Mouse (Mus musculus): ENCODE measurements at regions not wholly inside any gene's neighbourhood (a gene's known extent, or its start where the extent isn't known, plus 50 kb on each side); places are given as distances from the start of the nearest gene placed in this dataset.

DNA sequence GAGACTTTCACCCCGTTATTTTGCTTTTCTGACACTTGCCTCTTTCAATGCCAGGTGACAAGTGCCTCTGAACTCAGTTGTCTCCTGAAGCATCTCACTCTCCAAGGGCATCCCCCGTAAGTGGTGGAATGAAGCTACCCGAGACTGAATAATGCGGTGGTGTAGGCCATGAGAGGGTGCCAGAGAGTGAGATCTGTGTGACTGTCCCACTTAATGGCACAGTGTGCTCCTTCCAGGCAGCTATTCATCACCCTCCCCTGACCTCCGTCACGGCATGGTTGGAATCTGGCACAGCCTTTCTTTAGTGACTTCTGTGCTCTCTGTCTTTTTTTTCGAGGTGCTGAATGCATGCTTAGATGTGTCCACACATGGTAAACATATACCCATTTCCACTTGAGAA lies 102.3 kb upstream of the Hnrnpa3 start:
- Histone ChIP-seq H3K27ac (ENCODE audit: low read depth, low read length) (no peak overlapping the region), H3K27me3 (replicated peaks; ENCODE audit: control insufficient read depth, insufficient read depth, low read length) (no peaks in the 10 kb centered on the region), H3K4me1 (replicated peaks; ENCODE audit: control insufficient read depth, insufficient read depth, low read length) (no peaks in the 10 kb centered on the region), H3K36me3 (ENCODE audit: control insufficient read depth, insufficient read depth, low read length) (no peaks in the 10 kb centered on the region), H3K9me3 (ENCODE audit: control insufficient read depth, low read length) (no peaks in the 10 kb centered on the region), H3K4me3 (ENCODE audit: low read depth, low read length) (no peak overlapping the region), H3K9ac (ENCODE audit: low read depth, low read length) (no peak overlapping the region), H3K4me2 (no peak overlapping the region)
- WGBS, result 62% methylated on average over 7 of the region's 7 CpGs
- ATAC-seq (replicated peaks; ENCODE audit: low FRiP score) (no peak), DNase-seq (ENCODE audit: low spot score) (no peak)

DNA sequence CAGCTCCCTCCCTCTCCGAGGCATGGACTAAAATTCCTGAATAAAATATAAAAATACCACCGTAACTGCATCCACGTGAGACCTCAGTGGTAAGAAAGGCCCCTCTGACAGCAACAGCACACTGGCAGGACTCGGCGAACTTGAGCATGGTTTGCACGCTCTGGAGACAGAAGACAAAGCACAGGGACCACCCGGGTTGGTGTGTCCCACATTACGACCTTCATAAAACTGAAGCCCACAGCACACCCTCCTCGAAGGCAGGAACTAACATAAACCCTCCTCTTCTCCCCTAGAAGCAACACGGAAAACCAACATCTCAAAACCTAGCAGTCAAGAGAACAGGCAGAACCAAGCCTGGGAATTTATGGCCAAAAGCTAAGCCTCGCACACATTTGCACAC lies 101.7 kb upstream of the Hnrnpa3 start:
- 80% methylated on average over 11 of the region's 11 CpGs for WGBS
- Histone ChIP-seq H3K27me3 (replicated peaks; ENCODE audit: control insufficient read depth, insufficient read depth, low read length) (no peaks in the 10 kb centered on the region), H3K9ac (ENCODE audit: low read depth, low read length) (no peak overlapping the region), H3K4me1 (replicated peaks; ENCODE audit: control insufficient read depth, insufficient read depth, low read length) (no peaks in the 10 kb centered on the region), H3K9me3 (ENCODE audit: control insufficient read depth, low read length) (no peaks in the 10 kb centered on the region), H3K4me2 (no peak overlapping the region), H3K27ac (ENCODE audit: low read depth, low read length) (no peak overlapping the region), H3K4me3 (ENCODE audit: low read depth, low read length) (no peak overlapping the region), H3K36me3 (ENCODE audit: control insufficient read depth, insufficient read depth, low read length) (no peaks in the 10 kb centered on the region)
- no peak for DNase-seq (ENCODE audit: low spot score)
- ATAC-seq (replicated peaks; ENCODE audit: low FRiP score), result no peak

DNA sequence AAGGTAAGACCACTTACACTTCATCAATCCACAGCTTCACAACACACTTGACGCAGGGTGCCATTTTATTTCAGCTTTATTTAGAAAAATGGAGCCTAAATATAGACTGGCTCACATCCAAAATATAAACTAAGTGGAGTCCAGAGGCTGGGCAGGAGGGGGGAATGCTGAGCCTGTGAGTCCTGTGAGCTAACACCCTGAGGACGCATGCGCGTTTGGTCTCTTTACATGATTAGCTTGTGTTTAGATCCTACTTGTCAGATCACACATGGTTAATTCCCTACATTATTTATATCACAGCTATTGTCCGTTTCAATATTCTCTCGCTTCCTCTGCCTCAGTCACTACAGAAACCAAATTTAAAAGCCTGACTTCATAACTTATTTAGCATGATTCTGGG lies 99.1 kb upstream of the Hnrnpa3 start:
- no peaks in the 10 kb centered on the region for H3K4me1 ChIP-seq (replicated peaks; ENCODE audit: control insufficient read depth, insufficient read depth, low read length)
- H3K4me3 ChIP-seq (ENCODE audit: low read depth, low read length), result no peak overlapping the region
- H3K9ac ChIP-seq (ENCODE audit: low read depth, low read length), result no peak overlapping the region
- DNase-seq (ENCODE audit: low spot score) (no peak), ATAC-seq (replicated peaks; ENCODE audit: low FRiP score) (no peak)
- no peak overlapping the region for H3K4me2 ChIP-seq
- no peaks in the 10 kb centered on the region for H3K27me3 ChIP-seq (replicated peaks; ENCODE audit: control insufficient read depth, insufficient read depth, low read length)
- no peaks in the 10 kb centered on the region for H3K9me3 ChIP-seq (ENCODE audit: control insufficient read depth, low read length)
- H3K36me3 ChIP-seq (ENCODE audit: control insufficient read depth, insufficient read depth, low read length), result no peaks in the 10 kb centered on the region
- WGBS, result 77% methylated on average over 6 of the region's 6 CpGs
- H3K27ac ChIP-seq (ENCODE audit: low read depth, low read length), result no peak overlapping the region

DNA sequence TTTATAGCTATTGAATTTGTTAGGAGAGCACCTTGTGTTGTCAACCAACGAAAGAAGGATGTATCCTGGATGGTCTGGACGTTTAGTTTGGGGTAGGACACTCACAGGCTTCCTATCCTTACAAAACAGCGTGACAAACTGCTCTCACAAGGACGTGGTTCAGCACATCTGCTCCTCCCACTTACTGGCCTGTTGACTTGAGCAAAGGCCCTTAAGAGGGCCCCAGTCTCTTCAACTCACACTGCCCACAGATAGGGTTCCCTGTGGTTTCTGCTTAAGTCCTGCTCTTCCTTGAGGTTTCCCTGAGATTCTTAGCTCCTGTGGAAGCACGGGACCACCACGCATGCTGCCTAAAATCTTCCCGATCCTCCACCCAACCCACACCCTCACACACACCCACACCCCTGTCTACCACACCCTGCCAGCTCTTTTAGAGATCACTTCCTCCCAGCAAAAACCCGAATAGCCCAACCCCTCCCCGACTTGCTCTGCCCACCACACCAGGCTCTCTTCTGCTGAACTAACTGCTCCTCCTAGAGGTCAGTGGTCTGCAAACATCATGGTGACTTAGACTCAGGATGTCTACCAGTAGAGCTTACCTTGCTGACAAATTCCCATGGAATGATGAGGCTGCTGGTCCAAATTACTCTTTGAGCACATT lies 95.7 kb upstream of the Hnrnpa3 start:
- H3K36me3 ChIP-seq (ENCODE audit: control insufficient read depth, insufficient read depth, low read length), result no peaks in the 10 kb centered on the region
- 41% methylated on average over 9 of the region's 9 CpGs for WGBS
- no peak overlapping the region for H3K27ac ChIP-seq (ENCODE audit: low read depth, low read length)
- ATAC-seq (replicated peaks; ENCODE audit: low FRiP score), result peak; percentile 57; the same call in 1 of the 2 replicates
- H3K27me3 ChIP-seq (replicated peaks; ENCODE audit: control insufficient read depth, insufficient read depth, low read length), result no peaks in the 10 kb centered on the region
- no peak for DNase-seq (ENCODE audit: low spot score)
- no peaks in the 10 kb centered on the region for H3K4me1 ChIP-seq (replicated peaks; ENCODE audit: control insufficient read depth, insufficient read depth, low read length)
- H3K9ac ChIP-seq (ENCODE audit: low read depth, low read length), result no peak overlapping the region
- H3K9me3 ChIP-seq (ENCODE audit: control insufficient read depth, low read length), result no peaks in the 10 kb centered on the region
- H3K4me3 ChIP-seq (ENCODE audit: low read depth, low read length), result no peak overlapping the region
- H3K4me2 ChIP-seq, result no peak overlapping the region

DNA sequence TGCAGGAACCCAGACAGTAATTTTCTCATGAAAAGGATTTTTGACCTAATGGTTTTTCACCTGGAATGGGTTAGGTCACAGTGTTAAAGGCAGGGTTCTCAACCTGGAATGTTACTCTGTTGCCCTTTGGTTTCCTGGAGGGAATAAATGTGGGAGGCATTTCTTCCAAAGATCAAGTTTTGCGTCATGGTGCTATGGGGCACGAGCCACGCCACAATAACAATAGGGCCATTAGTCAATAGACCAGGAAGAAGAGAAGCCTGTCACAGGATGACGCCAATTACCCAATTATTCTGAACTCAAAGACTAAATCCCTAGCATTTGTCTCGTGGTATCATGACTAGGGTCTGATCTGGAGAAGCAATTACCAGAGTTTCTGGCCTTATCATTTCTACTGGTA lies 94.3 kb upstream of the Hnrnpa3 start:
- H3K4me3 ChIP-seq (ENCODE audit: low read depth, low read length), result no peak overlapping the region
- H3K27me3 ChIP-seq (replicated peaks; ENCODE audit: control insufficient read depth, insufficient read depth, low read length), result no peaks in the 10 kb centered on the region
- 70% methylated on average over 5 of the region's 5 CpGs for WGBS
- no peak overlapping the region for H3K9ac ChIP-seq (ENCODE audit: low read depth, low read length)
- no peaks in the 10 kb centered on the region for H3K9me3 ChIP-seq (ENCODE audit: control insufficient read depth, low read length)
- ATAC-seq (replicated peaks; ENCODE audit: low FRiP score) (no peak), DNase-seq (ENCODE audit: low spot score) (no peak)
- no peaks in the 10 kb centered on the region for H3K36me3 ChIP-seq (ENCODE audit: control insufficient read depth, insufficient read depth, low read length)
- no peak overlapping the region for H3K4me2 ChIP-seq
- H3K4me1 ChIP-seq (replicated peaks; ENCODE audit: control insufficient read depth, insufficient read depth, low read length), result no peaks in the 10 kb centered on the region
- H3K27ac ChIP-seq (ENCODE audit: low read depth, low read length), result no peak overlapping the region

DNA sequence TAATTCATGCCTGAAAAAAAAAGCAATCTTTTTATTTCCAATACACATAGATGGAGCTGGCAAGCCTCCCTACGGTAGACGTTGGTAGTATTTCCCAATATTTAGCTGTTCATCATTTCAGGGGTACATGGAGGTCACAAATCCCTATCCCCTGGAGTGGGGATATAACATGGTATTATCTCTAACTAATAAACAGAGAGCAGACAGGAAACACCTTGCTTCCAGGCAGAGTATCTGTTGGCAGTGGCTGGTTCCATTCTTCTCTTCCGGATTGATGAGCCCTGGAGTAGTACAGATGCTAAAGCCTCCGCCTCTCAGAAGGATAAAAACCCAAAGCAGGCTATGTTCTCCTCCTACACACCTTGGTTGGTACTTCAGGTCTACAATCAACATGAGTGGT lies 91.9 kb upstream of the Hnrnpa3 start:
- no peak overlapping the region for H3K4me3 ChIP-seq (ENCODE audit: low read depth, low read length)
- H3K4me2 ChIP-seq, result no peak overlapping the region
- WGBS, result 62% methylated on average over 4 of the region's 4 CpGs
- no peak for DNase-seq (ENCODE audit: low spot score)
- H3K27me3 ChIP-seq (replicated peaks; ENCODE audit: control insufficient read depth, insufficient read depth, low read length), result no peaks in the 10 kb centered on the region
- H3K9ac ChIP-seq (ENCODE audit: low read depth, low read length), result no peak overlapping the region
- H3K27ac ChIP-seq (ENCODE audit: low read depth, low read length), result no peak overlapping the region
- no peaks in the 10 kb centered on the region for H3K36me3 ChIP-seq (ENCODE audit: control insufficient read depth, insufficient read depth, low read length)
- no peaks in the 10 kb centered on the region for H3K4me1 ChIP-seq (replicated peaks; ENCODE audit: control insufficient read depth, insufficient read depth, low read length)
- ATAC-seq (replicated peaks; ENCODE audit: low FRiP score), result no peak
- H3K9me3 ChIP-seq (ENCODE audit: control insufficient read depth, low read length), result no peaks in the 10 kb centered on the region

DNA sequence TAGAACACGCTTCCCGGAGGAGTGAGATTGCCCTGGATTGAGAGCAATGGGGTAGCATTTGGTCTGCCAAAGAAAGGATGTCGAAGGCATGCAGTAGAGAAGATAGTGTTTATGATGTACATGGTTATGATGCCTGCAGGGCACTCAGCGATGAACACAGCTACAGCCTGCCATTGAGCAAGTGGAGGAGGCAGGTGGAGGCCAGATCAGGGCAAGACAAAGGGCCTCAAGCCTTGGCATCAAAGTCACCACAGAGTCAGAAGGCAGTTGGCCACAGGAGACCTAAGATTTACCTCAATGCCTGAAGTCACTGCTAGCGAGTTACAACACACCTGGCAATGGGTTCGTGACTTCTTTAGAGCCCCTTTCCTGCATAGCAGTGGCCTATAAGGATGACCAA lies 89.3 kb upstream of the Hnrnpa3 start:
- 83% methylated on average over 6 of the region's 6 CpGs for WGBS

DNA sequence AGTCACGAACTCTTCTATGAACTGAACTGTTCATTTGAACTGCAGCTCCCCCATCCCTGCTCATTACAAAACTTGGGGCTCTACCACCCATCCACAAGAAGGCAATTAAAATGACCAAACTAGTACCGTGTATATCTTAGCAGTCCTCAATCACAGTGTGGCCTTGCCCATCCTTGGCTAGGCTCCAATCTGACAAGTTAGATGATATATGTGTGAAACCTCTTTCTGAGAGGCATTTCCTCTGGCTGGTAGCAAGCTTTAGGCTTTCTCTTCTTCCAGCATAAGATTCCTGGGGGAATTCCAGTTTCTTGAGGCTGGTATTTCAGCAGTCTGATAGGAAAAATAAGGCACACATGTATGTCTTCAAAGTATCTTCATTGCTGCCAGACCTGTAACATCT lies 88.8 kb upstream of the Hnrnpa3 start:
- ATAC-seq (replicated peaks; ENCODE audit: low FRiP score) (no peak), DNase-seq (ENCODE audit: low spot score) (no peak)
- Histone ChIP-seq H3K4me2 (no peak overlapping the region), H3K36me3 (ENCODE audit: control insufficient read depth, insufficient read depth, low read length) (no peaks in the 10 kb centered on the region), H3K9me3 (ENCODE audit: control insufficient read depth, low read length) (no peaks in the 10 kb centered on the region), H3K9ac (ENCODE audit: low read depth, low read length) (no peak overlapping the region), H3K27ac (ENCODE audit: low read depth, low read length) (no peak overlapping the region), H3K4me1 (replicated peaks; ENCODE audit: control insufficient read depth, insufficient read depth, low read length) (no peaks in the 10 kb centered on the region), H3K4me3 (ENCODE audit: low read depth, low read length) (no peak overlapping the region), H3K27me3 (replicated peaks; ENCODE audit: control insufficient read depth, insufficient read depth, low read length) (no peaks in the 10 kb centered on the region)
- 65% methylated on average over 2 of the region's 2 CpGs for WGBS

More for the DNA sequence above, 89.3 kb upstream of the Hnrnpa3 start:
- Histone ChIP-seq H3K9me3 (ENCODE audit: control insufficient read depth, low read length) (no peaks in the 10 kb centered on the region), H3K27me3 (replicated peaks; ENCODE audit: control insufficient read depth, insufficient read depth, low read length) (no peaks in the 10 kb centered on the region), H3K4me3 (ENCODE audit: low read depth, low read length) (no peak overlapping the region), H3K36me3 (ENCODE audit: control insufficient read depth, insufficient read depth, low read length) (no peaks in the 10 kb centered on the region), H3K4me2 (no peak overlapping the region), H3K4me1 (replicated peaks; ENCODE audit: control insufficient read depth, insufficient read depth, low read length) (no peaks in the 10 kb centered on the region), H3K9ac (ENCODE audit: low read depth, low read length) (no peak overlapping the region), H3K27ac (ENCODE audit: low read depth, low read length) (no peak overlapping the region)
- ATAC-seq (replicated peaks; ENCODE audit: low FRiP score) (no peak), DNase-seq (ENCODE audit: low spot score) (no peak)

DNA sequence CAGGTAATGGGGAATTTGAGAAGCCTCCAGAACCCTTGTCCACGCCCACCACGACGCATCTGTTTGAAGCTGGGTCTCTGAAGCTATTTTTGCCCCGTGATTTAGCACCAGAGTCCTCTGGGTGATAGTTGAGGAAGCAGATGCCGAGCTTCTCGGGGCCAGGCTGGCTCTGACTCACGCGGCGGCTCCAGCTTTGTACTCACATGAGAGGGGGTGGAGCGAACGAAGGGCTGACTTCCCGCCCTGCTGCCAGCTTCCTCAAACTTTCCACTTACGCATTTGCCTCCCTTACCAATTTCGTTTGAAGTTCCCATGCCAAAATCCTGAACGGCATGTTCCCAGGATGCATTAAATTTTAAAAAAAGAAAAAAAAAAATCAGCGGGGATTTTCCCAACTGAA lies 74.1 kb upstream of the Hnrnpa3 start:
- Histone ChIP-seq H3K4me1 (replicated peaks; ENCODE audit: control insufficient read depth, insufficient read depth, low read length) (no peaks in the 10 kb centered on the region), H3K27me3 (replicated peaks; ENCODE audit: control insufficient read depth, insufficient read depth, low read length) (no peaks in the 10 kb centered on the region; the same call in 1 of the 2 replicates), H3K27ac (ENCODE audit: low read depth, low read length) (no peak overlapping the region), H3K9me3 (ENCODE audit: control insufficient read depth, low read length) (no peaks in the 10 kb centered on the region), H3K9ac (ENCODE audit: low read depth, low read length) (no peak overlapping the region), H3K4me3 (ENCODE audit: low read depth, low read length) (peak overlapping the region; percentile 31), H3K36me3 (ENCODE audit: control insufficient read depth, insufficient read depth, low read length) (no peaks in the 10 kb centered on the region), H3K4me2 (peak overlapping the region; percentile 71)
- ATAC-seq (replicated peaks; ENCODE audit: low FRiP score) (peak; percentile 60; the same call in 1 of the 2 replicates), DNase-seq (ENCODE audit: low spot score) (peak; percentile 62)
- 1% methylated on average over 16 of the region's 16 CpGs for WGBS
